In the genomic region with DNA sequence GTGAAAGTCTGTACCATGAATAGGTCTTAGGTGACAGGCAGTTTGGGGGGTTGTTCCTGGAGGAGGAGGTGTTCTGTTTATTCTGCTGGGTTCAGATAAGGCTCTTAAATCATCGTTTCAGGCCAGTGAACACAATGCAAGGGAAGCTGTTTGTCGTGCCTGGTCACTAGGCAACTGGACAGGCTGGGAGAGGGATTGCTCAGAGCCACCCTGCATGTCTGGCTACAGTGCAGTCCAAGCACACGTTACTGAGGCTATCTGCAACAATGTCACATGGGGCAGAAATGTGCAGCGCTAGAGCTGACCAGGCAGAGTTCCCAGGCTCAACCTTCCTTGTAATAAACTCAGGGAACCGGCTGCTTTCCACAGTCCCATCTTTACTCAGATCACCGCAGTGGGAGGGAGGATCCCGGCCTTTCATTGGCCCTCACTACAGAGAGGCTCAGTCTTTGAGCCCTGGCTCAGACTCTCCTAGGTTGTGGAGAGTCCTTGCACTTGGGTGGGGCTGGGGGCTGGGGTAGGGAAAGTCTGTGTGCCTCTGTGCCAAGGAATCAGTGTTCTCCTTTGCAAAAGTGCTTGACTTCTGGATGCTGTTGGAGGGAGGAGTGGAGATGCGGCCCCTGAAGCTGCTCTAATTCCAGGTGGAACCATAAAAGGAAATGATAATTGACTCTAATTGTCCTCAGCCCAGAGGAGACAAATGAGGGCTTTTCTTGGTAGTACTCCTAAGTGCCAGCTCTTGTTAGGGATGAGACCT, we compare ENCODE assay signal across 8 mouse cellular contexts.
DNase-seq lines count a peak whose midpoint lies in the region; ATAC-seq and TF ChIP-seq lines count a peak whose summit lies in the region.

No protein-coding gene starts in this region.

- peaks cover 25% of the 10 kb centered on the region for H3K4me1 ChIP-seq in heart, embryonic 11.5 days (ENCODE audit: control insufficient read depth, insufficient read depth, low read length)
- peaks cover 24% of the 10 kb centered on the region for H3K4me1 ChIP-seq in kidney, embryonic 14.5 days (ENCODE audit: control insufficient read depth, insufficient read depth, low read length)
- H3K4me1 ChIP-seq in cerebellum, adult 2 months (ENCODE audit: control insufficient read depth, insufficient read depth, low read length), result no peaks in the 10 kb centered on the region

- H3K36me3 ChIP-seq in heart, embryonic 11.5 days (ENCODE audit: control insufficient read depth, insufficient read depth, low read length), result no peaks in the 10 kb centered on the region
- no peaks in the 10 kb centered on the region for H3K36me3 ChIP-seq in kidney, embryonic 14.5 days (ENCODE audit: control insufficient read depth, insufficient read depth, low read length)

- no peaks in the 10 kb centered on the region for H3K9me3 ChIP-seq in heart, embryonic 11.5 days (replicated peaks; ENCODE audit: control insufficient read depth, low read length)
- H3K9me3 ChIP-seq in kidney, embryonic 14.5 days (ENCODE audit: control insufficient read depth, low read length), result no peaks in the 10 kb centered on the region

- H3K9ac ChIP-seq in heart, embryonic 11.5 days (ENCODE audit: low read depth, low read length), result peak overlapping the region; percentile 2
- no peak overlapping the region for H3K9ac ChIP-seq in kidney, embryonic 14.5 days (ENCODE audit: low read depth, low read length)

- no peaks in the 10 kb centered on the region for H3K27me3 ChIP-seq in heart, embryonic 11.5 days (ENCODE audit: control insufficient read depth, insufficient read depth, low read length)
- no peaks in the 10 kb centered on the region for H3K27me3 ChIP-seq in kidney, embryonic 14.5 days (ENCODE audit: control insufficient read depth, insufficient read depth, low read length)
- H3K27me3 ChIP-seq in cerebellum, adult 2 months (ENCODE audit: control insufficient read depth, insufficient read depth, low read length), result no peaks in the 10 kb centered on the region

- 12% methylated on average over 8 of the region's 8 CpGs for WGBS in heart, embryonic 11.5 days (ENCODE audit: insufficient replicate concordance)
- 2% methylated on average over 8 of the region's 8 CpGs for WGBS in kidney, embryonic 14.5 days
- WGBS in cerebellum, adult 2 months, result 18% methylated on average over 8 of the region's 8 CpGs

- peak overlapping the region; percentile 38 for H3K4me2 ChIP-seq in heart, embryonic 11.5 days
- H3K4me2 ChIP-seq in kidney, embryonic 14.5 days (replicated peaks; ENCODE audit: low read depth, low read length), result peak overlapping the region; percentile 18

- peak; percentile 81 for DNase-seq in MN1 (ENCODE audit: low spot score)
- peak; percentile 80 for DNase-seq in embryo, embryonic 10 days (ENCODE audit: low spot score)
- no peak for DNase-seq in layer of hippocampus, adult 11-12 months (ENCODE audit: low spot score)
- no peak for DNase-seq in cerebellum, adult 11 months
- DNase-seq in cerebellum, adult 2 months, result no peak

- H3K27ac ChIP-seq in heart, embryonic 11.5 days (ENCODE audit: low read depth, low read length), result peak overlapping the region; percentile 82
- H3K27ac ChIP-seq in kidney, embryonic 14.5 days (ENCODE audit: low read depth, low read length), result peak overlapping the region; percentile 65
- H3K27ac ChIP-seq in cerebellum, adult 2 months (ENCODE audit: insufficient read depth, low read length), result no peak overlapping the region

- ATAC-seq in heart, embryonic 11.5 days (replicated peaks; ENCODE audit: insufficient number of reproducible peaks, low FRiP score, low TSS enrichment), result peak; percentile 86
- peak; percentile 98 for ATAC-seq in kidney, embryonic 14.5 days (ENCODE audit: low FRiP score, low TSS enrichment)
- ATAC-seq in megakaryocyte progenitor cell, adult 5-6 weeks (replicated peaks; ENCODE audit: poor library complexity), result peak; percentile 88

- no peak for TF ChIP-seq CTCF in cerebellum, adult 2 months (IDR thresholded peaks at IDR 0.05; ENCODE audit: borderline replicate concordance, insufficient read depth, low read depth, low read length)

- no peak overlapping the region for H3K4me3 ChIP-seq in heart, embryonic 11.5 days (ENCODE audit: low read depth, low read length)
- no peak overlapping the region for H3K4me3 ChIP-seq in kidney, embryonic 14.5 days (ENCODE audit: low read length)
- H3K4me3 ChIP-seq in cerebellum, adult 2 months (replicated peaks; ENCODE audit: insufficient read depth, low read depth, low read length), result no peak overlapping the region

- TF ChIP-seq POLR2A in cerebellum, adult 2 months (IDR thresholded peaks at IDR 0.05; ENCODE audit: borderline replicate concordance, insufficient read depth, low read length), result no peak

Comparison
In these comparisons a context has a peak if more than half of its experiments do, and no peak if none do; other contexts are left out.
1. DNase-seq: peak in MN1 (single experiment) and embryo, embryonic 10 days (single experiment); none in layer of hippocampus, adult 11-12 months (single experiment), cerebellum, adult 11 months (single experiment) and cerebellum, adult 2 months (0 of 2).
2. Peak in every context shown above with its lines, with median percentiles within 50 percentile points of each other: ATAC-seq.